17 mouse cellular contexts compared by ENCODE assay signal in genomic region chr7:127617962-127618361, GRCm38 (mm10). TPM values are rescaled to one million over a fixed set of nuclear protein-coding genes. Genes with fewer than 3 reads are reported as not detected.
DNase-seq lines count a peak whose midpoint lies in the region; ATAC-seq lines count a peak whose summit lies in the region.
"Had no signal": no experiment of that assay in that cellular context is flagged by ENCODE, and none has a peak within 500 bp of the region (broad histone marks: within the 10 kb centered on the region; RNA-seq: fewer than 3 reads in every experiment).

No protein-coding gene starts in this region.

- no peak overlapping the region for H3K4me2 ChIP-seq in forebrain, embryonic 16.5 days (ENCODE audit: low read length)
- no peak overlapping the region for H3K4me2 ChIP-seq in midbrain, embryonic 11.5 days
- H3K4me2 ChIP-seq in midbrain, embryonic 15.5 days = no peak overlapping the region
- H3K4me2 ChIP-seq: heart, embryonic 13.5 days; hindbrain, embryonic 15.5 days; liver, embryonic 12.5 days; lung, embryonic 15.5 days had no signal

- H3K4me3 ChIP-seq in forebrain, embryonic 10.5 days = no peak overlapping the region; the same call in 1 of the 2 replicates
- no peak overlapping the region for H3K4me3 ChIP-seq in forebrain, embryonic 16.5 days (replicated peaks; ENCODE audit: low read length)
- H3K4me3 ChIP-seq in midbrain, embryonic 11.5 days (ENCODE audit: low read depth, low read length) = no peak overlapping the region
- H3K4me3 ChIP-seq in midbrain, embryonic 15.5 days = no peak overlapping the region
- H3K4me3 ChIP-seq: heart, embryonic 13.5 days; hindbrain, embryonic 15.5 days; liver, embryonic 12.5 days; lung, embryonic 15.5 days had no signal

- H3K9ac ChIP-seq in forebrain, embryonic 16.5 days (replicated peaks; ENCODE audit: low read depth, low read length) = no peak overlapping the region
- no peak overlapping the region for H3K9ac ChIP-seq in midbrain, embryonic 11.5 days (ENCODE audit: low read length)
- no peak overlapping the region for H3K9ac ChIP-seq in midbrain, embryonic 15.5 days
- H3K9ac ChIP-seq: heart, embryonic 13.5 days; hindbrain, embryonic 15.5 days; liver, embryonic 12.5 days; lung, embryonic 15.5 days had no signal

- H3K4me1 ChIP-seq in forebrain, embryonic 10.5 days = peaks cover 39% of the 10 kb centered on the region
- H3K4me1 ChIP-seq in forebrain, embryonic 16.5 days (replicated peaks; ENCODE audit: control insufficient read depth, insufficient read depth, low read length) = peaks cover 25% of the 10 kb centered on the region
- peaks cover 8% of the 10 kb centered on the region for H3K4me1 ChIP-seq in midbrain, embryonic 11.5 days (ENCODE audit: control insufficient read depth, insufficient read depth, low read length)
- peaks cover 29% of the 10 kb centered on the region for H3K4me1 ChIP-seq in midbrain, embryonic 15.5 days

- H3K36me3 ChIP-seq in forebrain, embryonic 10.5 days (replicated peaks) = peaks cover 5% of the 10 kb centered on the region
- H3K36me3 ChIP-seq in forebrain, embryonic 16.5 days (ENCODE audit: control insufficient read depth, insufficient read depth) = no peaks in the 10 kb centered on the region
- H3K36me3 ChIP-seq in midbrain, embryonic 11.5 days (ENCODE audit: control insufficient read depth, insufficient read depth, low read length) = no peaks in the 10 kb centered on the region
- H3K36me3 ChIP-seq in midbrain, embryonic 15.5 days (replicated peaks) = no peaks in the 10 kb centered on the region
- H3K36me3 ChIP-seq: hindbrain, embryonic 15.5 days; liver, embryonic 12.5 days had no signal

- ATAC-seq in forebrain, embryonic 16.5 days = no peak
- no peak for ATAC-seq in midbrain, embryonic 11.5 days (ENCODE audit: low FRiP score)
- ATAC-seq in midbrain, embryonic 15.5 days (replicated peaks) = no peak
- ATAC-seq: liver, embryonic 12.5 days had no signal

- DNase-seq in forebrain, embryonic 10.5 days (ENCODE audit: extremely low spot score, low spot score) = no peak
- DNase-seq in midbrain, embryonic 11.5 days (ENCODE audit: low spot score, missing footprints) = peak; percentile 60
- peak; percentile 22 for DNase-seq in retina, embryonic 14.5 days (ENCODE audit: low spot score)
- DNase-seq in thymus, postnatal 4 days = peak; percentile 73
- DNase-seq in liver = no peak
- DNase-seq in adrenal gland, adult 18-20 months (ENCODE audit: low spot score in 2 of 2) = no peak
- DNase-seq: adrenal gland, adult 2 months; cerebellum, postnatal 10 days; embryo, embryonic 11 days; kidney, adult 18-20 months; left cerebral cortex, postnatal 4 days had no signal

- WGBS in forebrain, embryonic 10.5 days = 36% methylated on average over 2 of the region's 2 CpGs
- whole genome bisulfite sequencing in forebrain, embryonic 16.5 days = 16% methylated on average over 2 of the region's 2 CpGs
- 48% methylated on average over 2 of the region's 2 CpGs for WGBS in midbrain, embryonic 11.5 days
- 37% methylated on average over 2 of the region's 2 CpGs for WGBS in midbrain, embryonic 15.5 days

- H3K27ac ChIP-seq in forebrain, embryonic 10.5 days = peak overlapping the region; percentile 44; the same call in 1 of the 2 replicates
- no peak overlapping the region for H3K27ac ChIP-seq in forebrain, embryonic 16.5 days (ENCODE audit: low read length)
- no peak overlapping the region for H3K27ac ChIP-seq in midbrain, embryonic 11.5 days (ENCODE audit: low read depth, low read length)
- no peak overlapping the region for H3K27ac ChIP-seq in midbrain, embryonic 15.5 days
- H3K27ac ChIP-seq: heart, embryonic 13.5 days; hindbrain, embryonic 15.5 days; liver, embryonic 12.5 days; lung, embryonic 15.5 days had no signal

- no peaks in the 10 kb centered on the region for H3K27me3 ChIP-seq in forebrain, embryonic 10.5 days (ENCODE audit: poor library complexity, severe bottlenecking)
- no peaks in the 10 kb centered on the region for H3K27me3 ChIP-seq in forebrain, embryonic 16.5 days (replicated peaks; ENCODE audit: control insufficient read depth, insufficient read depth, low read length)
- H3K27me3 ChIP-seq in midbrain, embryonic 11.5 days (ENCODE audit: control insufficient read depth, insufficient read depth, low read length) = no peaks in the 10 kb centered on the region
- no peaks in the 10 kb centered on the region for H3K27me3 ChIP-seq in midbrain, embryonic 15.5 days (replicated peaks)
- H3K27me3 ChIP-seq: heart, embryonic 13.5 days; hindbrain, embryonic 15.5 days; lung, embryonic 15.5 days had no signal

- no peaks in the 10 kb centered on the region for H3K9me3 ChIP-seq in forebrain, embryonic 10.5 days
- no peaks in the 10 kb centered on the region for H3K9me3 ChIP-seq in forebrain, embryonic 16.5 days (ENCODE audit: control insufficient read depth, low read length)
- H3K9me3 ChIP-seq in midbrain, embryonic 11.5 days (ENCODE audit: control insufficient read depth, low read length) = no peaks in the 10 kb centered on the region
- no peaks in the 10 kb centered on the region for H3K9me3 ChIP-seq in midbrain, embryonic 15.5 days
- H3K9me3 ChIP-seq: heart, embryonic 13.5 days; hindbrain, embryonic 15.5 days; liver, embryonic 12.5 days; lung, embryonic 15.5 days had no signal

RNA-seq across cellular contexts. Expression of gene Zfp629, which starts 2.4 kb away (rescaled TPM):
- 30.6 and 33.0 TPM in 2 replicates for polyA plus RNA-seq in forebrain, embryonic 10.5 days (2016; fragmentation: Nextera tagmentation; extraction: Ambion mirVana)
- polyA plus RNA-seq in forebrain, embryonic 16.5 days (2015; fragmentation: Nextera tagmentation; extraction: Ambion mirVana) = 19.4 and 20.4 TPM in 2 replicates
- 32.1 and 34.4 TPM in 2 replicates for polyA plus RNA-seq in midbrain, embryonic 11.5 days (2014; fragmentation: Nextera tagmentation; extraction: Ambion mirVana)
- polyA plus RNA-seq in midbrain, embryonic 15.5 days (2015; fragmentation: Nextera tagmentation; extraction: Ambion mirVana) = 25.5 and 26.6 TPM in 2 replicates
- total RNA-seq in adrenal gland, adult 18-20 months (2021) = 10 to 100 TPM; 16.4 to 16.5 TPM

RNA-seq across cellular contexts. Expression of gene Rnf40, which starts 29.4 kb away (rescaled TPM):
- 60.5 and 62.8 TPM in 2 replicates for polyA plus RNA-seq in forebrain, embryonic 10.5 days (2016; fragmentation: Nextera tagmentation; extraction: Ambion mirVana)
- 54.1 and 62.7 TPM in 2 replicates for polyA plus RNA-seq in forebrain, embryonic 16.5 days (2015; fragmentation: Nextera tagmentation; extraction: Ambion mirVana)
- 36.5 and 39.2 TPM in 2 replicates for polyA plus RNA-seq in midbrain, embryonic 11.5 days (2014; fragmentation: Nextera tagmentation; extraction: Ambion mirVana)
- polyA plus RNA-seq in midbrain, embryonic 15.5 days (2015; fragmentation: Nextera tagmentation; extraction: Ambion mirVana) = 47.9 and 51.1 TPM in 2 replicates
- total RNA-seq in adrenal gland, adult 18-20 months (2021) = 10 to 100 TPM; 54.1 to 64.1 TPM

RNA-seq across cellular contexts. Expression of gene Ccdc189, which starts 29.6 kb away (rescaled TPM):
- 12.2 and 12.8 TPM in 2 replicates for polyA plus RNA-seq in forebrain, embryonic 10.5 days (2016; fragmentation: Nextera tagmentation; extraction: Ambion mirVana)
- polyA plus RNA-seq in forebrain, embryonic 16.5 days (2015; fragmentation: Nextera tagmentation; extraction: Ambion mirVana) = 10.0 and 10.3 TPM in 2 replicates
- polyA plus RNA-seq in midbrain, embryonic 11.5 days (2014; fragmentation: Nextera tagmentation; extraction: Ambion mirVana) = 13.4 and 15.8 TPM in 2 replicates
- 10.8 and 10.9 TPM in 2 replicates for polyA plus RNA-seq in midbrain, embryonic 15.5 days (2015; fragmentation: Nextera tagmentation; extraction: Ambion mirVana)
- total RNA-seq in adrenal gland, adult 18-20 months (2021) = 1 to 10 TPM; 8.4 to 8.5 TPM

RNA-seq across cellular contexts. Expression of gene Phkg2, which starts 44.8 kb away (rescaled TPM):
- 42.4 and 45.0 TPM in 2 replicates for polyA plus RNA-seq in forebrain, embryonic 10.5 days (2016; fragmentation: Nextera tagmentation; extraction: Ambion mirVana)
- 65.2 and 65.7 TPM in 2 replicates for polyA plus RNA-seq in forebrain, embryonic 16.5 days (2015; fragmentation: Nextera tagmentation; extraction: Ambion mirVana)
- polyA plus RNA-seq in midbrain, embryonic 11.5 days (2014; fragmentation: Nextera tagmentation; extraction: Ambion mirVana) = 55.1 and 56.2 TPM in 2 replicates
- 60.0 and 61.0 TPM in 2 replicates for polyA plus RNA-seq in midbrain, embryonic 15.5 days (2015; fragmentation: Nextera tagmentation; extraction: Ambion mirVana)
- total RNA-seq in adrenal gland, adult 18-20 months (2021) = 10 to 100 TPM; 37.1 to 38.0 TPM

RNA-seq across cellular contexts. Expression of gene Tmem265, which starts 56.8 kb away (rescaled TPM):
- polyA plus RNA-seq in forebrain, embryonic 10.5 days (2016; fragmentation: Nextera tagmentation; extraction: Ambion mirVana) = 6.2 TPM in 2 replicates
- 4.0 and 6.2 TPM in 2 replicates for polyA plus RNA-seq in forebrain, embryonic 16.5 days (2015; fragmentation: Nextera tagmentation; extraction: Ambion mirVana)
- polyA plus RNA-seq in midbrain, embryonic 11.5 days (2014; fragmentation: Nextera tagmentation; extraction: Ambion mirVana) = 4.0 and 8.4 TPM in 2 replicates
- 5.7 and 6.3 TPM in 2 replicates for polyA plus RNA-seq in midbrain, embryonic 15.5 days (2015; fragmentation: Nextera tagmentation; extraction: Ambion mirVana)
- total RNA-seq in adrenal gland, adult 18-20 months (2021) = not detected
- total RNA-seq: adrenal gland, adult 2 months had no signal

Comparison
In these comparisons a context has a peak if more than half of its experiments do, and no peak if none do; other contexts are left out.
1. DNase-seq: peak in midbrain, embryonic 11.5 days (single experiment), retina, embryonic 14.5 days (single experiment) and thymus, postnatal 4 days (single experiment); none in forebrain, embryonic 10.5 days (single experiment), liver (single experiment) and adrenal gland, adult 18-20 months (0 of 2).